Mouse (Mus musculus): ENCODE measurements around the gene Tgm7. TPM values are rescaled to one million over a fixed set of nuclear protein-coding genes. Genes with fewer than 3 reads are reported as not detected.
A peak's percentile ranks its signal among the peaks of the same experiment; 100 is the strongest.

Tgm7 gene
- polyA plus RNA-seq (2016; fragmentation: Nextera tagmentation; extraction: Ambion mirVana) = not detected in 2 replicates

DNA sequence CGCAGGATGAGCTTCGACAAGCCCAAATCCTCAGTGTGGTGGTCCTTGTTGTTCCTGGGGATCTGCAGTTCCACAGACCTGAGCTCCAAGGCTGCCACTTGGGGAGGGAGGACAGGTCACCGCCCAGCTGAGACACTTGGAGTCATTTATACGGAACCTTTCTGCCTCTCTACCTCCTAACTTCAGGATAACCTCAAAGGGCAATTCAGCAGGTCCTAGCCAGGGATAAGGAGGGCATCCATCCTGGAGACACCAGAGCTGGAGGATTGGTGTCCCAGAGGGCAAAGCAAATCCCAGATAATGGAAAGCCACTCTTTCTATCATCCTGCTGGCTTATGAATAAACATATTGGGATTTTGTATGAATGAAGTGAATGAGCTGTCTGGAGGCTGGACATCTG, at the start of gene Tgm7:
Gene Tgm7, minus strand, starts transcription at position 101 of the 400 bp plus-strand sequence.
- H3K4me1 ChIP-seq (replicated peaks) = no peaks in the 10 kb centered on the region
- 86% methylated on average over 4 of the region's 4 CpGs for WGBS

DNA sequence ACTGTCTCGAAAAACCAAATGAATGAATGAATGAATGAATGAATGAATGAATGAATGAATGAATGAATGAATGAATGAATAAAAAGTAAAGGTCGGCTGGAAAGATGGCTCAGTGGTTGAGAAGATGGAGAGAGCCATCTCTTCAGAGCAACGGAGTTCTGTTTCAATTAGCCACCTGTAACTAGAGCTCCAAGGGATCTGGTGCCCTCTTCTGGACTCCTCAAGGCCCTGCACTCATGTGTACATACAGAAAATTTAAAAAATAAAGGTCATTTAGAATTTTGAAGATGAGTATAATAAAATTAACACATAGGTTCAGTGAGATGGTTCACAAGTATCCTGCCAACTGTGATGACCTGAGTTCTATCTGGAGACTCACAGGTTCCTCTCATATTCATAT, 43.5 kb upstream of the Tgm7 start:
- ATAC-seq (ENCODE audit: insufficient number of reproducible peaks, insufficient read depth, low FRiP score, low TSS enrichment, low read depth) = no peak
- Histone ChIP-seq H3K4me1 (replicated peaks) (no peaks in the 10 kb centered on the region), H3K4me3 (replicated peaks) (no peak overlapping the region), H3K9me3 (no peaks in the 10 kb centered on the region), H3K9ac (replicated peaks) (no peak overlapping the region), H3K4me2 (no peak overlapping the region), H3K36me3 (peaks cover 29% of the 10 kb centered on the region), H3K27me3 (no peaks in the 10 kb centered on the region), H3K27ac (no peak overlapping the region)
- WGBS = 88% methylated on average over 3 of the region's 3 CpGs

More for the DNA sequence above, at the start of gene Tgm7:
- H3K9ac ChIP-seq (replicated peaks) = no peak within 1 kb of the TSS
- ATAC-seq (ENCODE audit: insufficient number of reproducible peaks, insufficient read depth, low FRiP score, low TSS enrichment, low read depth) = no peak
- no peaks in the 10 kb centered on the region for H3K36me3 ChIP-seq
- no peak within 1 kb of the TSS for H3K4me2 ChIP-seq
- H3K4me3 ChIP-seq (replicated peaks) = no peak within 1 kb of the TSS
- no peaks in the 10 kb centered on the region for H3K9me3 ChIP-seq
- no peaks in the 10 kb centered on the region for H3K27me3 ChIP-seq
- H3K27ac ChIP-seq = no peak within 1 kb of the TSS

DNA sequence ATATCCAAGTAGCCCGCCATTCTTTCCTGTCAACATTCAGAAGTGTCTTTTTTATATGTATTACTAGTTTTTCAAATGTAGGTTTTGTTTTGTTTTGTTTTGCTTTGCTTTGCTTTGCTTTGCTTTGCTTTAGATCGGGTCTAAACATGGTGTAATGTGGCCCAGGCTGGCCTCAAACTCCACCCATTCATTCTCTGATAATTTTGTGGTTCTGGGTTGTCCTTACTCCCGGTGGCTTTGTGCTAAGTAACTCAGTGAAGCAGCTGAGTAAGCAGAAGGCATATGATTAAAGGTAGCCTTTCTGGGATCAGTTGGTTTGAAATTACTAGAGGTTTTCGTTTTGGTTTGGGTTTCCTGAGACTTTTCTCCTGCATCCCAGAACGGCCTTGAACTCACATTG, 40.1 kb upstream of the Tgm7 start:
- no peaks in the 10 kb centered on the region for H3K9me3 ChIP-seq
- no peaks in the 10 kb centered on the region for H3K4me1 ChIP-seq (replicated peaks)
- 80% methylated on average over 5 of the region's 5 CpGs for WGBS
- H3K27me3 ChIP-seq = no peaks in the 10 kb centered on the region
- no peak overlapping the region for H3K4me2 ChIP-seq
- H3K36me3 ChIP-seq = peaks cover 43% of the 10 kb centered on the region
- ATAC-seq (ENCODE audit: insufficient number of reproducible peaks, insufficient read depth, low FRiP score, low TSS enrichment, low read depth) = no peak
- no peak overlapping the region for H3K4me3 ChIP-seq (replicated peaks)
- no peak overlapping the region for H3K9ac ChIP-seq (replicated peaks)
- H3K27ac ChIP-seq = no peak overlapping the region

DNA sequence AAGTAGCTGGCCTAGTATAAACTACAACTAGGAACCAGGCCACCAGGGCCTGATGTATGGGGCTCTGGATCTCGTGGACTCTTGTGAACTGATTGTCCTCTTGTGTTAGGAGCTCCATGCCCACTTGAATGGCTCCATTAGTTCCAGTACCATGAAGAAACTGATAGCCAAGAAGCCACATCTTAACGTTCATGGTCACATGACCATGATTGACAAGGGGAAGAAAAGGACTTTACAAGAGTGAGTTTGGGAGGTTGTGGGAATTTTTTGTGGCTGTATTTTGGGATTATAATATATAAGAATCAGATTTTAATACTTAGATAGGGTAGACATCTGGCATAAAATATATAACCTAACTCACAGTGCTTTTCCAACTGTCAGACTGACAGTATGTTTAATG, 32.8 kb upstream of the Tgm7 start:
- Histone ChIP-seq H3K4me1 (replicated peaks) (peaks cover 18% of the 10 kb centered on the region), H3K27me3 (no peaks in the 10 kb centered on the region), H3K4me2 (no peak overlapping the region), H3K9ac (replicated peaks) (no peak overlapping the region), H3K27ac (no peak overlapping the region), H3K9me3 (peaks cover 12% of the 10 kb centered on the region), H3K4me3 (replicated peaks) (no peak overlapping the region), H3K36me3 (peaks cover 58% of the 10 kb centered on the region)
- ATAC-seq (ENCODE audit: insufficient number of reproducible peaks, insufficient read depth, low FRiP score, low TSS enrichment, low read depth) = no peak
- WGBS = 81% methylated on average over 2 of the region's 2 CpGs

DNA sequence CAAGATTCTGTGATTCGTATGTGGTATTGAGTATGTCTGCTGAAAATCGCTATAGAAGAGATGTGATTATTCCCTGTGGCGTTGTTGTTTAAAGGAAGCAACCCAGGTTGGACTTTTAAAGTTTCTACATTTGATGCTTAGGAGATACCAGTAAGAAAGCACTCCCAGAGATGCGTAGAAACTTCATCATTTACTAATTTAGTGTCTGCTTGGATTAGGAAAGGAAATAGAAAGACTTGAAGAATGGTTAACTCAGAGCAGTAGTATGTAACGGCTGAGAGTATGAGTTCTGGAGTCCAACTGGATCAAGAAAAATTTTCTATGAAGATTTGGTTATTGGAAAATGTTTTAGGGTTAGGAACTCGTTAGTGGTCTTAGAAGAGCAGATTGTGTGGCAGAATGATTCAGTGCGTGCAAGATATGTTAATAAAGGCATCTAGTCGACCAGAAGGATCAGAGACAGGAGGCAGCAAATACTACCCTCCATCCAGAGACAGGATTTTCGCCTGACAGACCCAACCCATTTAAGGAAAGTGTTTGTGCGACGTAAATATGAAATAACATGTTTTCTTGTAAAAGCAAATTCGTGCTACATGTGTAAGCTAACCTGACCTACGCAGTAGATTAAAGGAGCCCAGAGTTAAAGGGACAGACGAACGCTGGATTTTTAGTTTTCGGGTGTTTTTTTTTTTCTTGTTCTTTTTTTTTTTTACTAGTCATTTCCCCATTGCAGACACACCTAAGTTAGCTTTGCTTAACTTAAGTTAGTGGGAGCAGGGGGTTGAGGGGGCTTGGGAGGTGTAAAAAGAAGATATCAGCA, 31.8 kb upstream of the Tgm7 start:
- no peak for ATAC-seq (ENCODE audit: insufficient number of reproducible peaks, insufficient read depth, low FRiP score, low TSS enrichment, low read depth)
- no peaks in the 10 kb centered on the region for H3K27me3 ChIP-seq
- peak overlapping the region; percentile 66 for H3K4me3 ChIP-seq (replicated peaks)
- peak overlapping the region; percentile 89 for H3K4me2 ChIP-seq
- H3K27ac ChIP-seq = peak overlapping the region; percentile 98
- peaks cover 12% of the 10 kb centered on the region for H3K9me3 ChIP-seq
- H3K4me1 ChIP-seq (replicated peaks) = peaks cover 18% of the 10 kb centered on the region
- 75% methylated on average over 16 of the region's 16 CpGs for WGBS
- peaks cover 50% of the 10 kb centered on the region for H3K36me3 ChIP-seq
- peak overlapping the region; percentile 88 for H3K9ac ChIP-seq (replicated peaks)

DNA sequence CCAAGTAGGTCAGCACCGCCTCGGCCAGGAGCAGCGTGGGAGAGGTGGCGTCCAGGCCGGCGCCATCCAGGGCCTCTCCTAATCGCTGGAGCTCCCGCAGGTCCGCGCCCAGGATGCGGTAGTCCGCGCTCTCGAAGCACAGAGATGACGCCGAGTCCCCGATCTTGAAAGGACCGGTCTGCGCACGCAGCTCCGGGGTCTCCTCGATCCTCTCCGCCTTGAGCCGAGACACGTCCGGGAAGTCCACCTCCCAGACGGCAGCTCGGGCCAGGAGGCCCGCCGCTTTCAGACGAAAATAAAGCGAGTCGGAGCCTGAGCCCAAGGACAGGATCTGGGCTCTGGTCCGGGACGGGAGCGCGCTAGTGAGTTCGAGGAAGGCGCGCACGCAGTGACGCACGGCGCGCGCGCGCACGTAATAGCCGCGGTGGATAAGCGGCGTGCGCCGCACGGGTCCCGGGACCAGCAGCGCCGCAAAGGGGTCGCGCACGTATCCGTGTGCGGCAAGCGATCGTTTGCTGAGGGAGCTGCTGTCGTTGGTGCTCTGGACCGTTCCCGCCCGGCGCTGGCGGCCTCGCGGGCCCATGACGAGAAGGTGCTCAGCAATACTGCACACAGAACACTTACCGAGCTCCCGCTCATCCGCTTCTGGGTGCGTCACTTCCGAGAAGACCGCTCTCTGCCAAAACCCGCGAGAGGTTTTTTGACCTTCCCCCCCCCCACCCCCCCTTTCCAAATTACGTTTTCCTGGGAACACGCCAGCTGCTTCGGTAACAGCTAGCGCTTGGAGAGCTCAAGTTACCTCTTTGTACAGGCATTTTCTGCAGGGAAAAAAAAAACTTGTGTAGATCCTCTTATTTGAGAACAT, 30.7 kb upstream of the Tgm7 start, which contains the start of the genes Adal and Lcmt2:
Gene Adal, plus strand, starts transcription at position 411 of the 865 bp plus-strand sequence.
Gene Lcmt2, minus strand, starts transcription at position 636 of the 865 bp plus-strand sequence.
- peak within 1 kb of the TSS; percentile 98 for H3K27ac ChIP-seq
- peaks cover 43% of the 10 kb centered on the region for H3K36me3 ChIP-seq
- peak within 1 kb of the TSS; percentile 66 for H3K4me3 ChIP-seq (replicated peaks)
- WGBS = 1% methylated on average over 87 of the region's 87 CpGs
- ATAC-seq (ENCODE audit: insufficient number of reproducible peaks, insufficient read depth, low FRiP score, low TSS enrichment, low read depth) = peak; percentile 95
- H3K9ac ChIP-seq (replicated peaks) = peak within 1 kb of the TSS; percentile 88
- H3K4me2 ChIP-seq = peak within 1 kb of the TSS; percentile 89
- no peaks in the 10 kb centered on the region for H3K27me3 ChIP-seq
- H3K9me3 ChIP-seq = peaks cover 12% of the 10 kb centered on the region
- peaks cover 18% of the 10 kb centered on the region for H3K4me1 ChIP-seq (replicated peaks)

DNA sequence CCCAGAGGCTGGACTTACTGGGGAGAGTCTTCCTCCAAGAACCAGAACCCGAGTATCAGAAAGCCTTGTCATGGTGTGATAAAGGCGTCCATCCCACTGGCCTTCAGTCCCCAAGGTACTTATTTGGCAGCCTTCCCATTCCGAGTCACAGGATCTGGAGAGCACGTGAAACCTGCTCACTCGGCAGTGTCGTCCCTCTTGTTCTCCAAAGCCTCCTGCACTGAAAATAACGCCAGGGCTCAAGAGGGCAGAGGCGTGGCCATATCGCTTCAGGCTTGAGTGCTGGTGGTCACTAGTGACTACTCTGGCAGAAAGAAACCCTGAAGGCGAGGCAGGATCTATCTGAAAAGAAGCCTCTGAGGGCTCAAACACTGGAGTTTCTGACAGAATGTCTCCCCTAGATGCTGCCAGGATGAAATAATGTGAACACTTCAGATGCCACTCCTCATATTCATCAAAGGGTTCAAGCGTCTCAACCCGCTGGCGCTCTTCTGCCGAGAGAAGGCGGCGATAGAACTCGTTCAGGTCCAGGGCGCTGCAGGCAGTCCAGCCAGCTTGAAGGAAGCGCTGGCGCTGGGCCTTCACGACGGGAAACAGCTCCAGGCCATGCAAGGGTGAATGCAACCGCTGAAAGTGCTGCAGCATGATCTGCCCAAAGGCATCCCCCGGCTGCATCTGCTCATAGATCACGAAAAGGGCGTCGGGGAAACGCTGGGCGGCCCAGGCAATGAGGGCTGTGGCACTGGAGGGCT, 29.8 kb upstream of the Tgm7 start:
- no peak for ATAC-seq (ENCODE audit: insufficient number of reproducible peaks, insufficient read depth, low FRiP score, low TSS enrichment, low read depth)
- Histone ChIP-seq H3K27ac (peak overlapping the region; percentile 98), H3K4me1 (replicated peaks) (peaks cover 18% of the 10 kb centered on the region), H3K4me3 (replicated peaks) (peak overlapping the region; percentile 66), H3K27me3 (no peaks in the 10 kb centered on the region), H3K9me3 (peaks cover 12% of the 10 kb centered on the region), H3K9ac (replicated peaks) (peak overlapping the region; percentile 88), H3K4me2 (peak overlapping the region; percentile 89), H3K36me3 (peaks cover 36% of the 10 kb centered on the region)
- 59% methylated on average over 29 of the region's 29 CpGs for WGBS

DNA sequence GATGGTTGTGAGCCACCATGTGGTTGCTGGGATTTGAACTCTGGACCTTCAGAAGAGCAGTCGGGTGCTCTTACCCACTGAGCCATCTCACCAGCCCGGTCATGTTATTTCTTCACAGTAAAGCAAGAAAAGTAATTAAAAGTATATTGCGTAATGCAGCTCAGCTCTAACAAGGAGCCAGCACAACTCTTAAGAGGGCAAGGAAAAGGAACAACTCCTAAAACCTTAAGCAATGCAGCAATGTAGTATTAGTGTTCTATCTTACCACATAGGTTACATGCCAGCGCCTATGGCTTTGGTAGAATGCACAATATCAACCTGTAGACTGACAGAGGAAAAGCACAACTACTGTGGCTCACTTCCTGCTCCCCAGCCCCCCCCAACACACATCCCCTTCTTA, 27.8 kb upstream of the Tgm7 start:
- no peak for ATAC-seq (ENCODE audit: insufficient number of reproducible peaks, insufficient read depth, low FRiP score, low TSS enrichment, low read depth)
- Histone ChIP-seq H3K9me3 (peaks cover 12% of the 10 kb centered on the region), H3K4me3 (replicated peaks) (no peak overlapping the region), H3K27ac (no peak overlapping the region), H3K4me2 (no peak overlapping the region), H3K9ac (replicated peaks) (no peak overlapping the region), H3K27me3 (no peaks in the 10 kb centered on the region), H3K4me1 (replicated peaks) (peaks cover 18% of the 10 kb centered on the region), H3K36me3 (peaks cover 23% of the 10 kb centered on the region)
- 98% methylated on average over 4 of the region's 4 CpGs for whole genome bisulfite sequencing

DNA sequence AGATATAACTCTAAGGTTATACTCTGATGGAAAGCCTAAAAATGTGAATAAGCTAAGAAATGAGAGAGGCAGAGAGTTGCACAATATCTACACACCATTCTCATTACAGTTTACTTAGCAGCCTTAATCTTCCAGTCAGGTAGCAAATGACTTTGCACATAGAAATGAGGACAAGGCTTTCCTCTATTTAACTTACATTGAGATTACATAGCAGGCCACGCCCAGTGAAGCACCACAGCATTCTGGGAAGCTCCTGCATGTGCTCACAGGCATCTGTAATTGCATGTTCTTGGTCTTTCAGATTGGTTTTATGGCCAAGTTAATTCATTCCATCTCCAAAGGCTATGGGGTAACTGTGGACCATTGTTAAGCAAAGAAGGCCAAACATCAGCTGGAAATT, 23.2 kb upstream of the Tgm7 start:
- no peaks in the 10 kb centered on the region for H3K4me1 ChIP-seq (replicated peaks)
- no peaks in the 10 kb centered on the region for H3K27me3 ChIP-seq
- H3K4me2 ChIP-seq = no peak overlapping the region
- H3K4me3 ChIP-seq (replicated peaks) = no peak overlapping the region
- no peak overlapping the region for H3K27ac ChIP-seq
- no peak overlapping the region for H3K9ac ChIP-seq (replicated peaks)
- H3K9me3 ChIP-seq = no peaks in the 10 kb centered on the region
- ATAC-seq (ENCODE audit: insufficient number of reproducible peaks, insufficient read depth, low FRiP score, low TSS enrichment, low read depth) = no peak
- peaks cover 4% of the 10 kb centered on the region; the same call in 1 of the 2 replicates for H3K36me3 ChIP-seq
- WGBS = 74% methylated on average over 1 of the region's 1 CpGs

DNA sequence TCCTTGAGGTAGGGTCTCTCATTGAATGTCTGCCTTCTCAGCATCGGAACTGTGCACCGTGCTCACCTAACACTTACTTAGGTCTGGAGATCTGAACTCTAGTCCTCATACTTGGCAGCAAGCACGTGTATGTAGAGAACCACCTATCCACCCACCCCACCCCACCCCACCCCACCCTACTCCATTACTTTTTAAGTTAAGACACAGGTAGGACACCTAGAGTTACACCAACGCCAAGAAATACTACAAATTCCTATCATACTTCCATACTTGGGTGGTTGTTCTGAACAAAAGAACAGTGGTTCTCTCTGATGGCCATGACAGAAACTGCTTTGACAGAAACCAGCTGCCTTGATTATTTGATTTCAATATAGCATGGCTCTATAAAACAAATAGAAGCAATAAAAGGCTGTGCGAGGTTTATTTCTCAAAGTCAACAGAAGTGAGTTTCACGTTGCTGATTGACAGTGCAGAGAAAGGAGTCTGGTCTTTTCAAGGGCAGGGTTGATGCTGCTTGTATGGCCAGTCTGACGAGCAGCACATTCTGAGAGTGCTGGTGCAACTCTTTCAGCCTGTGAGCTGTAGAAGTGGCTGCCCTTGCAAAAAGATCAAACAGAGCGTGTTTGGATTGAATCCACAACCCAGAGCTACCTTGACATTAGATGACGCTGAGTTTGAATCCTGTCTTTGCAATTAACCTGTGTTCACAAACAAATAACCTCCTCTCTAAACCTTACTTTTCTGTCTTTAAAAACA, 19.4 kb upstream of the Tgm7 start:
- Histone ChIP-seq H3K36me3 (no peaks in the 10 kb centered on the region), H3K27ac (no peak overlapping the region), H3K4me1 (replicated peaks) (no peaks in the 10 kb centered on the region), H3K27me3 (no peaks in the 10 kb centered on the region), H3K9me3 (no peaks in the 10 kb centered on the region), H3K9ac (replicated peaks) (no peak overlapping the region), H3K4me2 (no peak overlapping the region), H3K4me3 (replicated peaks) (no peak overlapping the region)
- 66% methylated on average over 9 of the region's 9 CpGs for WGBS
- no peak for ATAC-seq (ENCODE audit: insufficient number of reproducible peaks, insufficient read depth, low FRiP score, low TSS enrichment, low read depth)

Data from limb, embryonic 12.5 days (tissue).